Mouse (Mus musculus) erythroblast, embryonic 14.5 days (primary cell): ENCODE measurements around the gene Bmt2.

ENCODE experiments used
- GATA1 ChIP-seq: IDR thresholded peaks from 2 replicates; pipeline ENCODE4 v1.6.1; 2012; ENCODE audit warnings: low read length, inconsistent platforms, mixed read lengths
- TAL1 ChIP-seq: IDR thresholded peaks from 3 replicates; pipeline ENCODE4 v1.6.1; 2012; ENCODE audit warnings: low read length, inconsistent platforms, mixed read lengths

DNA sequence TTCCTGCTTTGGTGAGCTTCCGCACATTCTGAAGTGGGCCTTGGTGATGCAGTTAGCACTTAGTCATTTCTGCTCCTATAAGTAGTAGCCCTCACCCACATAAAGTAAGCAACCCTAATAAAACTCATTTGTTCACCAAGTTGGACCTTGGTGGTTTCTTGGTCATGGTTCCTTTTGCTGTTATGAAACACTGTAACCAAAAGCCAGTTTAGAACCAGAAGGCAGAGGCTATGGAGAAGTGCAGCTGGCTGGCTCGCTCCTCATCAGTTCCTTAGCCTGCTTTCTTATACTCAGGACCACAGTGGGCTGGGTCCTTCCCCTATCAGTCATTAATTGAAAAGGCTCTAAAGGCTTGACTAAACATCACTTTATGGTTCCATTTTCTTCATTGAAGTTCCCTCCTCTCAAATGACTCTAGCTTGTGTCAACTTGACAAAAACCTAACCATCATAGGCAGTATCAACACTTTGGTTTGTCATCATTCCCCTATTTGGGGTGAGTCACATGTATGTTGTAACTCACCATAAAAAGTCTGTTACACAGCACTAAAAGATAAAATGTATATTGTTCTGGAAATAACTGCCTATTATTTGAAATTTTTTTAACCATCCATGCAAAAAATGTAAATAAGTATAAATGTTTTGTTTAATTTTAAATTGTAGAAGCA is 6.3 kb upstream of the Bmt2 start:
- TF ChIP-seq TAL1 = no peak
- no peak for TF ChIP-seq GATA1
